Mouse (Mus musculus) left cerebral cortex, adult 18-20 months (tissue): Measurements from ENCODE around the gene Tns4. TPM values are rescaled to one million over a fixed set of nuclear protein-coding genes. Genes with fewer than 3 reads are reported as not detected.

Source experiments
- DNase-seq, 2 experiments: peaks; one replicate each; pipeline ENCODE4 v3.0.0; 2021 to 2022; ENCODE audit warnings: low spot score in 2 of 2, mixed read lengths in 1 of 2
- long read RNA-seq, 2 experiments: library from polyadenylated mRNA; stranded (forward); transcript quantifications; one replicate each; pipeline ENCODE4 v2.0.0; 2021
- total RNA-seq, 2 experiments: library from RNA; stranded (reverse); gene quantifications; 2 replicates each; pipeline ENCODE4 v1.2.3; 2021

Tns4 gene
- under 1 TPM; 0.14 to 0.16 TPM for total RNA-seq
- long read RNA-seq, experiment 1 = 0 reads
- long read RNA-seq, experiment 2, partial matches to known transcripts = 0 of 1 reads
- long read RNA-seq, experiment 2, other reads (novel, unspliced or antisense) = 1 of 1 reads

- DNase-seq = no peak
These were observed at the start of gene Tns4 for GRCm38 (mm10) chr11:99089077-99089601. Gene Tns4, minus strand, starts transcription at chr11:99089306.

GRCm38 (mm10) chr11:99137385-99137784 is 48.3 kb upstream of the Tns4 start:
- DNase-seq = no peak

- no peak for DNase-seq
These were observed 47.9 kb upstream of the Tns4 start for GRCm38 (mm10) chr11:99136961-99137360.

GRCm38 (mm10) chr11:99136361-99136760 is 47.3 kb upstream of the Tns4 start:
- DNase-seq = no peak

GRCm38 (mm10) chr11:99135047-99135440 is 45.9 kb upstream of the Tns4 start:
- no peak for DNase-seq

GRCm38 (mm10) chr11:99134266-99135046 is 45.4 kb upstream of the Tns4 start:
- no peak for DNase-seq

GRCm38 (mm10) chr11:99133285-99133897 is 44.3 kb upstream of the Tns4 start:
- no peak for DNase-seq

GRCm38 (mm10) chr11:99132091-99132730 is 43.1 kb upstream of the Tns4 start:
- DNase-seq = no peak

- no peak for DNase-seq
These were observed 42.3 kb upstream of the Tns4 start for GRCm38 (mm10) chr11:99131463-99131840.

- DNase-seq = no peak
These were observed 41.8 kb upstream of the Tns4 start for GRCm38 (mm10) chr11:99130736-99131462.

GRCm38 (mm10) chr11:99129287-99129686 is 40.2 kb upstream of the Tns4 start:
- DNase-seq = no peak

GRCm38 (mm10) chr11:99127785-99128682 is 38.9 kb upstream of the Tns4 start:
- no peak for DNase-seq

- DNase-seq = peak; percentile 54 to 61
These were observed 37.6 kb upstream of the Tns4 start for GRCm38 (mm10) chr11:99126482-99127253.

GRCm38 (mm10) chr11:99124635-99125029 is 35.5 kb upstream of the Tns4 start:
- DNase-seq = peak in 1 of 2 experiments; percentile 44

GRCm38 (mm10) chr11:99123977-99124634 is 35.0 kb upstream of the Tns4 start:
- DNase-seq = peak; percentile 48 to 67

- DNase-seq = no peak
These were observed 33.6 kb upstream of the Tns4 start for GRCm38 (mm10) chr11:99122703-99123102.

- peak; percentile 73 to 84 for DNase-seq
These were observed 32.1 kb upstream of the Tns4 start for GRCm38 (mm10) chr11:99121218-99121631.

- DNase-seq = no peak
These were observed 31.6 kb upstream of the Tns4 start for GRCm38 (mm10) chr11:99120524-99121217.
